Mouse (Mus musculus): ENCODE data around the gene Rec8. TPM values are rescaled to one million over a fixed set of nuclear protein-coding genes. Genes with fewer than 3 reads are reported as not detected.

The Rec8 gene
- polyA plus RNA-seq, 1 experiment from 2014 or later, result 4.5 TPM

GRCm38 (mm10) chr14:55589771-55590448 lies 27.9 kb upstream of the Rec8 start:
- H3K4me2 ChIP-seq (replicated peaks; ENCODE audit: low read depth), result peak overlapping the region; percentile 96
- peak overlapping the region; percentile 72 for H3K4me3 ChIP-seq (ENCODE audit: low read depth, low read length)
- peak overlapping the region; percentile 96 for H3K27ac ChIP-seq (replicated peaks)
- peaks cover 2% of the 10 kb centered on the region; the same call in 1 of the 2 replicates for H3K4me1 ChIP-seq (replicated peaks; ENCODE audit: control insufficient read depth, insufficient read depth)
- TF ChIP-seq CTCF (IDR thresholded peaks at IDR 0.05; ENCODE audit: low read depth), result no peak
- TF ChIP-seq EP300 (optimal IDR thresholded peaks at IDR 0.05), result no peak
- ATAC-seq (ENCODE audit: low FRiP score, low TSS enrichment) (no peak), DNase-seq (ENCODE audit: low spot score) (no peak)
- no peaks in the 10 kb centered on the region for H3K27me3 ChIP-seq (ENCODE audit: control insufficient read depth, insufficient read depth, low read length)
- no peaks in the 10 kb centered on the region for H3K36me3 ChIP-seq (ENCODE audit: control insufficient read depth, insufficient read depth, low read length)
- 68% methylated on average over 10 of the region's 11 CpGs for WGBS
- H3K9ac ChIP-seq (ENCODE audit: low read length), result peak overlapping the region; percentile 69
- no peaks in the 10 kb centered on the region for H3K9me3 ChIP-seq (ENCODE audit: control insufficient read depth, low read length)

GRCm38 (mm10) chr14:55590748-55591330 lies 27.0 kb upstream of the Rec8 start, which contains the start of gene Psme2:
Gene Psme2, minus strand, starts transcription at chr14:55591113.
- WGBS, result under 1% methylated on average over 22 of the region's 22 CpGs
- peaks cover 4% of the 10 kb centered on the region for H3K36me3 ChIP-seq (ENCODE audit: control insufficient read depth, insufficient read depth, low read length)
- DNase-seq (ENCODE audit: low spot score) (peak; percentile 96), ATAC-seq (ENCODE audit: low FRiP score, low TSS enrichment) (peak; percentile 94)
- peak within 1 kb of the TSS; percentile 72 for H3K4me3 ChIP-seq (ENCODE audit: low read depth, low read length)
- H3K27me3 ChIP-seq (ENCODE audit: control insufficient read depth, insufficient read depth, low read length), result no peaks in the 10 kb centered on the region
- no peaks in the 10 kb centered on the region for H3K9me3 ChIP-seq (ENCODE audit: control insufficient read depth, low read length)
- peak within 1 kb of the TSS; percentile 96 for H3K27ac ChIP-seq (replicated peaks)
- H3K9ac ChIP-seq (ENCODE audit: low read length), result peak within 1 kb of the TSS; percentile 91
- peaks cover 2% of the 10 kb centered on the region; the same call in 1 of the 2 replicates for H3K4me1 ChIP-seq (replicated peaks; ENCODE audit: control insufficient read depth, insufficient read depth)
- H3K4me2 ChIP-seq (replicated peaks; ENCODE audit: low read depth), result peak within 1 kb of the TSS; percentile 96
- no peak for TF ChIP-seq EP300 (optimal IDR thresholded peaks at IDR 0.05)
- peak; percentile 38 for TF ChIP-seq CTCF (IDR thresholded peaks at IDR 0.05; ENCODE audit: low read depth)

GRCm38 (mm10) chr14:55591331-55591891 lies 26.4 kb upstream of the Rec8 start, which contains the start of gene Rnf31:
Gene Rnf31, plus strand, starts transcription at chr14:55591708.
- no peak; the same call in 1 of the 2 replicates for TF ChIP-seq CTCF (IDR thresholded peaks at IDR 0.05; ENCODE audit: low read depth)
- no peak for TF ChIP-seq EP300 (optimal IDR thresholded peaks at IDR 0.05)
- DNase-seq (ENCODE audit: low spot score) (peak; percentile 97), ATAC-seq (ENCODE audit: low FRiP score, low TSS enrichment) (peak; percentile 93)

GRCm38 (mm10) chr14:55592226-55592625 lies 25.6 kb upstream of the Rec8 start:
- H3K27me3 ChIP-seq (ENCODE audit: control insufficient read depth, insufficient read depth, low read length), result no peaks in the 10 kb centered on the region
- TF ChIP-seq CTCF (IDR thresholded peaks at IDR 0.05; ENCODE audit: low read depth) (no peak), EP300 (optimal IDR thresholded peaks at IDR 0.05) (no peak)
- H3K9me3 ChIP-seq (ENCODE audit: control insufficient read depth, low read length), result no peaks in the 10 kb centered on the region
- peak overlapping the region; percentile 72 for H3K4me3 ChIP-seq (ENCODE audit: low read depth, low read length)
- peak overlapping the region; percentile 96 for H3K4me2 ChIP-seq (replicated peaks; ENCODE audit: low read depth)
- peak overlapping the region; percentile 96 for H3K27ac ChIP-seq (replicated peaks)
- ATAC-seq (ENCODE audit: low FRiP score, low TSS enrichment) (no peak), DNase-seq (ENCODE audit: low spot score) (peak; percentile 40)
- peaks cover 2% of the 10 kb centered on the region; the same call in 1 of the 2 replicates for H3K4me1 ChIP-seq (replicated peaks; ENCODE audit: control insufficient read depth, insufficient read depth)
- 3% methylated on average over 16 of the region's 16 CpGs for WGBS
- H3K36me3 ChIP-seq (ENCODE audit: control insufficient read depth, insufficient read depth, low read length), result peaks cover 17% of the 10 kb centered on the region
- H3K9ac ChIP-seq (ENCODE audit: low read length), result peak overlapping the region; percentile 91

More at GRCm38 (mm10) chr14:55591331-55591891, 26.4 kb upstream of the Rec8 start, which contains the start of gene Rnf31:
- Histone ChIP-seq H3K27me3 (ENCODE audit: control insufficient read depth, insufficient read depth, low read length) (no peaks in the 10 kb centered on the region), H3K36me3 (ENCODE audit: control insufficient read depth, insufficient read depth, low read length) (peaks cover 10% of the 10 kb centered on the region), H3K27ac (replicated peaks) (peak within 1 kb of the TSS; percentile 96), H3K4me2 (replicated peaks; ENCODE audit: low read depth) (peak within 1 kb of the TSS; percentile 96), H3K4me1 (replicated peaks; ENCODE audit: control insufficient read depth, insufficient read depth) (peaks cover 2% of the 10 kb centered on the region; the same call in 1 of the 2 replicates), H3K9ac (ENCODE audit: low read length) (peak within 1 kb of the TSS; percentile 91), H3K9me3 (ENCODE audit: control insufficient read depth, low read length) (no peaks in the 10 kb centered on the region), H3K4me3 (ENCODE audit: low read depth, low read length) (peak within 1 kb of the TSS; percentile 72)
- WGBS, result under 1% methylated on average over 33 of the region's 33 CpGs

GRCm38 (mm10) chr14:55596036-55596690 lies 21.7 kb upstream of the Rec8 start:
- no peak for DNase-seq (ENCODE audit: low spot score)
- ATAC-seq (ENCODE audit: low FRiP score, low TSS enrichment), result no peak
- no peak overlapping the region for H3K4me2 ChIP-seq (replicated peaks; ENCODE audit: low read depth)
- H3K4me3 ChIP-seq (ENCODE audit: low read depth, low read length), result no peak overlapping the region
- TF ChIP-seq CTCF (IDR thresholded peaks at IDR 0.05; ENCODE audit: low read depth) (no peak), EP300 (optimal IDR thresholded peaks at IDR 0.05) (no peak)
- no peaks in the 10 kb centered on the region for H3K27me3 ChIP-seq (ENCODE audit: control insufficient read depth, insufficient read depth, low read length)
- H3K36me3 ChIP-seq (ENCODE audit: control insufficient read depth, insufficient read depth, low read length), result peaks cover 32% of the 10 kb centered on the region
- no peak overlapping the region for H3K9ac ChIP-seq (ENCODE audit: low read length)
- WGBS, result 86% methylated on average over 13 of the region's 13 CpGs
- H3K9me3 ChIP-seq (ENCODE audit: control insufficient read depth, low read length), result no peaks in the 10 kb centered on the region
- H3K4me1 ChIP-seq (replicated peaks; ENCODE audit: control insufficient read depth, insufficient read depth), result peaks cover 2% of the 10 kb centered on the region; the same call in 1 of the 2 replicates
- no peak overlapping the region for H3K27ac ChIP-seq (replicated peaks)
